Mouse (Mus musculus) thymus, adult 2 months (tissue): ENCODE results near the gene Mfsd9.

Experiments
- CTCF ChIP-seq: fragments of 200-500 bp; IDR thresholded peaks from 2 replicates; pipeline ENCODE4 v1.5.1; 2012; ENCODE audit warnings: mild to moderate bottlenecking, control low read depth, low read length, moderate library complexity, borderline replicate concordance; ENCODE audit not compliant: control insufficient read depth, poor library complexity, insufficient read depth; ENCODE audit errors: extremely low read depth
- POLR2A ChIP-seq: fragments of 200-500 bp; IDR thresholded peaks from 2 replicates; pipeline ENCODE4 v1.6.1; 2012; ENCODE audit warnings: mild to moderate bottlenecking, low read length, control low read depth, moderate library complexity; ENCODE audit not compliant: control insufficient read depth, poor library complexity, insufficient read depth; ENCODE audit errors: extremely low read depth

- no peak for TF ChIP-seq CTCF
- no peak for TF ChIP-seq POLR2A
Measured at GRCm38 (mm10) chr1:40771196-40771970, 19.1 kb downstream of the Mfsd9 start.
